Mouse (Mus musculus) megakaryocyte, embryonic 14.5 days (primary cell): ENCODE measurements around the gene Phf7.

Source experiments
- FLI1 ChIP-seq: IDR thresholded peaks from 2 replicates; pipeline ENCODE4 v1.6.1; 2012; ENCODE audit warnings: low read length, inconsistent platforms, mixed read lengths
- GATA1 ChIP-seq: IDR thresholded peaks from 3 replicates; pipeline ENCODE4 v1.6.1; 2012; ENCODE audit warnings: mixed read lengths, low read length, inconsistent platforms, borderline replicate concordance

DNA sequence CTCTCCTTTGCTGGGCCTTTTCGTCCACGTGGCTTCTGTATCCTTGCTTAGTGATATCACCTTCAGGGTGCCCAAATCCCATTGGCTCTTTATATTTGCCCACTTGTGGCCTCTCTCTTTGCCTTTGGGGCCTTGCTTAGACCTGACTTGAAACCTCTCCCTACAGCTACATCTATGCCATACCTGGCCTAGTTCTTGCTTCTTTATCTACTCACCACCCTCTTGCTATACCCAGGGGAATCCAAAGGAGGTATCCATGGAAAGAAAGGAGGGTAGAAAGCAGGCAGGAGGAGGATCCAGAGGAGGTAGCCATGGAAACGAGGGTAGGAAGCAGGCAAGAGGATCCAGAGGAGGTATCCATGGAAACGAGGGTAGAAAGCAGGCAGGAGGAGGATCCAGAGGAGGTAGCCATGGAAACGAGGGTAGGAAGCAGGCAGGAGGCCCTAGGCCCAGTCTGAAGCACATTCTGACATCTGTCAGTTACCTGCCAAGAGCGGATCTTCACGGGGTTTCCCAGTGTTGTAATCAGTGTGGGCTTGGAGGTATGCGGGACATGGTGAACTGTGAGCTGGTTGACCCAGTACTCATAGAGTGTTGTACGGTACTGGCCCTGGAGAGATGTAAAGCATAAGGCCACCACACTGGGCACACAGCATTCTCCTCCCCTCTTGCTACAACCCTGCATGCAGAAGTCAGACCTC, 17.3 kb upstream of the Phf7 start:
- TF ChIP-seq GATA1 (no peak), FLI1 (no peak)
